Mouse (Mus musculus): ENCODE results near the gene Mybpc2. TPM values are rescaled to one million over a fixed set of nuclear protein-coding genes. Genes with fewer than 3 reads are reported as not detected.

The Mybpc2 gene
- polyA plus RNA-seq, 1 experiment from 2014 or later = 0.04 TPM

DNA sequence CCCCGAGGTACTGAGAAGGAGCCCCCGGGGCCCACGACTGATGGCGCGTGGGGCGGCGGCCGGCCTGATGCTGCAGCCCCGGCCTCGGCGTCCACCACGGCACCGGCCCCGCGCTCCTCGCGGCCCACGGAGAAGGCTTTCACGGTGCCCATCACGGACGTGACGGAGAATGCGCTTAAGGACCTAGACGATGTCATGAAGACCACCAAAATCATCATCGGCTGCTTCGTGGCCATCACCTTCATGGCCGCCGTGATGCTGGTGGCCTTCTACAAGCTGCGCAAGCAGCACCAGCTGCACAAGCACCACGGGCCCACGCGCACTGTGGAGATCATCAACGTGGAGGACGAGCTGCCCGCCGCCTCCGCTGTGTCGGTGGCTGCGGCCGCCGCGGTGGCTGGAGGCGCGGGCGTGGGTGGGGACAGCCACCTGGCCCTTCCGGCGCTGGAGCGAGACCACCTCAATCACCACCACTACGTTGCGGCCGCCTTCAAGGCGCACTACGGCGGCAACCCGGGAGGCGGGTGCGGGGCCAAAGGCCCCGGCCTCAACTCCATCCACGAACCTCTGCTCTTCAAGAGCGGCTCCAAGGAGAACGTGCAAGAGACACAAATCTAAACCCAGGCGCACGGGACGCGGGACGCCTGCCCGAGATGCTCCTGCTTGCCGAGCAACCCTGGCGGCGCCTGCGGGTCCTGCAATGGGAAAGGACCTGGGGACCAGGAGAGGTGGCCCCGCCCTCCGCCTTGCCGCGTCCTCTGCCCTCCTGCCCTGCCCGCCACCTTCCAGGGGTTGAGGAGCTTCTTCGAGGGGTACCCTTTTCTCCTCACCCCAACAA is 62.0 kb downstream of the Mybpc2 start:
- Histone ChIP-seq H3K27me3 (replicated peaks; ENCODE audit: low read depth, poor library complexity, severe bottlenecking) (peaks cover 76% of the 10 kb centered on the region), H3K9me3 (no peaks in the 10 kb centered on the region), H3K4me1 (peaks cover 42% of the 10 kb centered on the region), H3K36me3 (replicated peaks) (peaks cover 36% of the 10 kb centered on the region), H3K4me3 (peak overlapping the region; percentile 54), H3K27ac (replicated peaks) (no peak overlapping the region)
- DNase-seq (ENCODE audit: low spot score) = peak; percentile 85
- 22% methylated on average over 77 of the region's 77 CpGs for WGBS

DNA sequence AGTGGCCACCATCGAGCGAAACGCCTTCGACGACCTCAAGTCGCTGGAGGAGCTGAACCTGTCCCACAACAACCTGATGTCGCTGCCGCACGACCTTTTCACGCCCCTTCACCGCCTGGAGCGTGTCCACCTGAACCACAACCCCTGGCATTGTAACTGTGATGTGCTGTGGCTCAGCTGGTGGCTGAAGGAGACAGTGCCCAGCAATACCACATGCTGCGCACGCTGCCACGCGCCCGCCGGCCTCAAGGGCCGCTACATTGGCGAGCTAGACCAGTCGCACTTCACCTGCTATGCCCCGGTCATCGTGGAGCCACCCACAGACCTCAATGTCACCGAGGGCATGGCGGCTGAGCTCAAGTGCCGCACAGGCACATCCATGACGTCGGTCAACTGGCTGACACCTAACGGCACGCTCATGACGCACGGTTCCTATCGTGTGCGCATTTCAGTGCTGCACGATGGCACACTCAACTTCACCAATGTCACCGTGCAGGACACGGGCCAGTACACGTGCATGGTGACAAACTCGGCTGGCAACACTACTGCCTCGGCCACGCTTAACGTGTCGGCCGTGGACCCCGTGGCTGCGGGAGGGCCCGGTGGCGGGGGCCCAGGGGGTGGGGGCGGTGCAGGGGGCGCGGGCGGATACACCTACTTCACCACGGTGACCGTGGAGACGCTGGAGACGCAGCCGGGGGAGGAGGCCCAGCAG is 62.8 kb downstream of the Mybpc2 start:
- DNase-seq (ENCODE audit: low spot score) = peak; percentile 8
- Histone ChIP-seq H3K4me3 (peak overlapping the region; percentile 54; the same call in 1 of the 2 replicates), H3K27me3 (replicated peaks; ENCODE audit: low read depth, poor library complexity, severe bottlenecking) (peaks cover 80% of the 10 kb centered on the region), H3K4me1 (peaks cover 34% of the 10 kb centered on the region), H3K9me3 (no peaks in the 10 kb centered on the region), H3K36me3 (replicated peaks) (peaks cover 44% of the 10 kb centered on the region), H3K27ac (replicated peaks) (no peak overlapping the region)
- WGBS = 70% methylated on average over 57 of the region's 57 CpGs

DNA sequence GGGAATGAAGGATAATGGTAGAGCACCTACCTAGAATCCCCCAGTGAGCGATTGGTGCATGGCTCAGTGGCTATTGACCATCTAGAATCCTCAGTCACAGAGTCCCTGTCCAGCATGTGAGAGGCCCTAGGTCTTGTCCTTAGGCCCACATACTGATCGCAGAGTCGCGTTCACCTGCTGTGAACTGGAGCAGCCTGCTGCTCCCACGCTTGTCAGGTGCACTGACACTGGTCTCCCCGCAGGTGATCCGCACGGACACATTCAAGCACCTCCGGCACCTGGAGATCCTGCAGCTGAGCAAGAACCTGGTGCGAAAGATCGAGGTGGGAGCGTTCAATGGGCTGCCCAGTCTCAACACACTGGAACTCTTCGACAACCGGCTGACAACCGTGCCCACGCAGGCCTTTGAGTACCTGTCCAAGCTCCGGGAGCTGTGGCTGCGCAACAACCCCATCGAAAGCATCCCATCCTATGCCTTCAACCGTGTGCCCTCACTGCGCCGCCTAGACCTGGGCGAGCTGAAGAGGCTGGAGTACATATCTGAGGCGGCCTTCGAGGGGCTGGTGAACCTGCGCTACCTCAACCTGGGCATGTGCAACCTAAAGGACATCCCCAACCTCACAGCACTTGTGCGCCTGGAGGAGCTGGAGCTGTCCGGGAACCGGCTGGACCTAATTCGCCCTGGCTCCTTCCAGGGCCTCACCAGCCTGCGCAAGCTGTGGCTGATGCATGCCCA is 63.5 kb downstream of the Mybpc2 start:
- 78% methylated on average over 31 of the region's 31 CpGs for WGBS
- Histone ChIP-seq H3K4me3 (no peak overlapping the region), H3K27me3 (replicated peaks; ENCODE audit: low read depth, poor library complexity, severe bottlenecking) (peaks cover 78% of the 10 kb centered on the region), H3K9me3 (no peaks in the 10 kb centered on the region), H3K27ac (replicated peaks) (no peak overlapping the region), H3K4me1 (peaks cover 30% of the 10 kb centered on the region), H3K36me3 (replicated peaks) (peaks cover 46% of the 10 kb centered on the region)
- DNase-seq (ENCODE audit: low spot score) = peak; percentile 8

DNA sequence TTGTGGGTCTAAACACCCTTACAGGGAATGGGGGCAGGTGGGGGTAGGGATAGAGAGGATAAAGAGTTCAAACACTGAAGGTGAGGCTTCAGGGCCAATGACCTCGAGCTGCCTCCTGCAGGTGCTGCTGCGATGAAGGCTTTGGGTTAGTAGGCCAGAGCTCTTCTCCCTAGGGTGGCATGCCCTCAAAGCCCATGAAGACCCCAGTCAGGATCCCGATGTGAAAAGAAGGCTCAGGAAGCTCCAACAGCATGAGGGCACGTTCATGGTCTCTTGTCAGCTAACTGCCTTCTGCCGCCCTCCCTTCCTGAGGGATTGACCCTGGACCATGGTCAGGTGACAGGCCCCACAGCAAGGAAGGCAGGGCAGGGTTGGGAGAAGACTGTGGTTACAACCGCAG is 64.4 kb downstream of the Mybpc2 start:
- 81% methylated on average over 6 of the region's 6 CpGs for WGBS
- H3K4me3 ChIP-seq = no peak overlapping the region
- peaks cover 46% of the 10 kb centered on the region for H3K36me3 ChIP-seq (replicated peaks)
- H3K27ac ChIP-seq (replicated peaks) = no peak overlapping the region
- peaks cover 70% of the 10 kb centered on the region for H3K27me3 ChIP-seq (replicated peaks; ENCODE audit: low read depth, poor library complexity, severe bottlenecking)
- H3K9me3 ChIP-seq = no peaks in the 10 kb centered on the region
- peaks cover 23% of the 10 kb centered on the region for H3K4me1 ChIP-seq
- no peak for DNase-seq (ENCODE audit: low spot score)

DNA sequence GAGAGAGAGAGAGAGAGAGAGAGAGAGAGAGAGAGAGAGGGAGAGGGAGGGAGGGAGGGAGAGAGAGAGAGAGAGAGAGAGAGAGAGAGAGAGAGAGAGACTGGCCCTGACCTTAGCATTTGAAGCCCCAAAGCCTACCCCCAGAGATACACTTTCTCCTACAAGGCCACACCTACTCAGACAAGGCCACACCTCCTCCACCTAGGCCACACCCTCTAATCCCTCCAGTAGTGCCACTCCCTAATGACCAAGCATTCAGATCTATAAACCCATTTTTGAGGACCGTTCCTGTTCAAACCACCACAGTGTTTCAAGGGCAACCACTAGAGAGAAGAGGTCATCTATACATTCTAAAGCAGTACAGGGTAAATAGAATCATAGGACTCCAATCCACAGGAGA is 68.2 kb downstream of the Mybpc2 start:
- 89% methylated on average over 1 of the region's 1 CpGs for WGBS
- DNase-seq (ENCODE audit: low spot score) = no peak
- Histone ChIP-seq H3K9me3 (no peaks in the 10 kb centered on the region), H3K27me3 (replicated peaks; ENCODE audit: low read depth, poor library complexity, severe bottlenecking) (peaks cover 32% of the 10 kb centered on the region), H3K4me1 (0 out of 2 replicates have a peak, but pooled peaks cover 5% of the 10 kb centered on the region), H3K27ac (replicated peaks) (no peak overlapping the region), H3K4me3 (no peak overlapping the region), H3K36me3 (replicated peaks) (peaks cover 25% of the 10 kb centered on the region)

DNA sequence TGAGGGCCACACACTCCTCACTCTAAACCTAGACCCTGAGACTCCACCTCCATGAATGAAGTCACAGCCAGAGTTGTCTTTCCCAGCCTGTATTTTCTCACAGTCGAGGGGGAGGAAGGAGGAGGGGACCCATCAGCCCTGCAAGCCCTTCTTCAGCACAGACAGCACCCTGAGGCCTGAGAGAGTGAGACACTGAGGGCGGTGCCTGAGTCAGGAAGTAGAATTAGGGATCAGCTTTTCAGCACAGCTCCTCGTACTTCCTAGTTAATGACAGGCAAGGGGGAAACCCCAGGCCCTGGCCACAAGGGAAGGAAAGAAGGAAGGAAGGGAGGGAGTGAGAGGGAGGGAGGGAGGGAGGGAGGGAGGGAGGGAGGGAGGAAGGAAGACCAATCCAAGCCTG is 71.2 kb downstream of the Mybpc2 start:
- Histone ChIP-seq H3K4me3 (no peak overlapping the region), H3K9me3 (no peaks in the 10 kb centered on the region), H3K36me3 (replicated peaks) (peaks cover 17% of the 10 kb centered on the region), H3K27ac (replicated peaks) (no peak overlapping the region), H3K27me3 (replicated peaks; ENCODE audit: low read depth, poor library complexity, severe bottlenecking) (0 out of 2 replicates have a peak, but pooled peaks cover 8% of the 10 kb centered on the region), H3K4me1 (0 out of 2 replicates have a peak, but pooled peaks cover 5% of the 10 kb centered on the region)
- WGBS = 19% methylated on average over 3 of the region's 3 CpGs
- no peak for DNase-seq (ENCODE audit: low spot score)

Small RNA genes lying within 50 kb of the gene (microRNA-seq; reads per million reads assigned to microRNA genes)
- not detected for gene Mir7052
- not detected for gene Mir7053

Other genes with a start within 250 kb of the Mybpc2 start
- gene Clec11a, start 217.8 kb downstream of the Mybpc2 start, polyA plus RNA-seq (2016; fragmentation: Nextera tagmentation; extraction: Ambion mirVana) = 1.5 and 1.8 TPM in 2 replicates
- 0.80 and 0.97 TPM in 2 replicates for gene Shank1, start 214.4 kb downstream of the Mybpc2 start, polyA plus RNA-seq (2016; fragmentation: Nextera tagmentation; extraction: Ambion mirVana)
- 1.8 and 2.4 TPM in 2 replicates for gene Syt3, start 140.6 kb downstream of the Mybpc2 start, polyA plus RNA-seq (2016; fragmentation: Nextera tagmentation; extraction: Ambion mirVana)
- 1.1 and 1.9 TPM in 2 replicates for gene 1700008O03Rik, start 138.8 kb downstream of the Mybpc2 start, polyA plus RNA-seq (2016; fragmentation: Nextera tagmentation; extraction: Ambion mirVana)
- gene Lrrc4b, start 95.6 kb downstream of the Mybpc2 start, polyA plus RNA-seq (2016; fragmentation: Nextera tagmentation; extraction: Ambion mirVana) = 0.68 and 1.1 TPM in 2 replicates
- gene Aspdh, start 59.3 kb downstream of the Mybpc2 start, polyA plus RNA-seq (2016; fragmentation: Nextera tagmentation; extraction: Ambion mirVana) = 0.64 TPM in 1 of 2 replicates, not detected in the other
- 80.3 and 85.1 TPM in 2 replicates for gene Josd2, start 56.7 kb downstream of the Mybpc2 start, polyA plus RNA-seq (2016; fragmentation: Nextera tagmentation; extraction: Ambion mirVana)
- gene Emc10, start 28.1 kb downstream of the Mybpc2 start, polyA plus RNA-seq (2016; fragmentation: Nextera tagmentation; extraction: Ambion mirVana) = 82.7 and 85.8 TPM in 2 replicates
- 13.5 and 14.4 TPM in 2 replicates for gene Fam71e1, start 28.1 kb downstream of the Mybpc2 start, polyA plus RNA-seq (2016; fragmentation: Nextera tagmentation; extraction: Ambion mirVana)
- not detected in 2 replicates for gene Spib, start 7.4 kb upstream of the Mybpc2 start, polyA plus RNA-seq (2016; fragmentation: Nextera tagmentation; extraction: Ambion mirVana)
- gene Pold1, start 24.2 kb upstream of the Mybpc2 start, polyA plus RNA-seq (2016; fragmentation: Nextera tagmentation; extraction: Ambion mirVana) = 164 and 171 TPM in 2 replicates
- 75.0 and 77.6 TPM in 2 replicates for gene Nr1h2, start 29.3 kb upstream of the Mybpc2 start, polyA plus RNA-seq (2016; fragmentation: Nextera tagmentation; extraction: Ambion mirVana)
- gene Napsa, start 47.7 kb upstream of the Mybpc2 start, polyA plus RNA-seq (2016; fragmentation: Nextera tagmentation; extraction: Ambion mirVana) = 0.78 and 0.88 TPM in 2 replicates
- 0.44 and 0.63 TPM in 2 replicates for gene Kcnc3, start 66.0 kb upstream of the Mybpc2 start, polyA plus RNA-seq (2016; fragmentation: Nextera tagmentation; extraction: Ambion mirVana)
- gene Myh14, start 146.2 kb upstream of the Mybpc2 start, polyA plus RNA-seq (2016; fragmentation: Nextera tagmentation; extraction: Ambion mirVana) = 2.7 and 4.3 TPM in 2 replicates
- not detected in 2 replicates for gene Izumo2, start 184.1 kb upstream of the Mybpc2 start, polyA plus RNA-seq (2016; fragmentation: Nextera tagmentation; extraction: Ambion mirVana)
- gene Vrk3, start 223.8 kb upstream of the Mybpc2 start, polyA plus RNA-seq (2016; fragmentation: Nextera tagmentation; extraction: Ambion mirVana) = 37.5 and 39.3 TPM in 2 replicates
- gene Zfp473, start 226.4 kb upstream of the Mybpc2 start, polyA plus RNA-seq (2016; fragmentation: Nextera tagmentation; extraction: Ambion mirVana) = 3.6 and 4.2 TPM in 2 replicates

All from embryonic facial prominence, embryonic 10.5 days (tissue).